Mouse (Mus musculus) stomach, postnatal 0 days (tissue): ENCODE measurements around the gene Rtn1. TPM values are rescaled to one million over a fixed set of nuclear protein-coding genes. Genes with fewer than 3 reads are reported as not detected.

Source experiments
- ATAC-seq: fragments of 200-750 bp; cut with Nextera tagmentation; 2 replicates; pipeline ENCODE4 v1.8.0; 2017; ENCODE audit not compliant: low FRiP score, low TSS enrichment
- DNase-seq: peaks from one replicate; pipeline ENCODE4 v3.0.0-alpha.2; 2016; ENCODE audit warnings: low spot score
- H3K27ac ChIP-seq: fragments of 300-500 bp; sonication (generic); replicated peaks from 2 replicates; pipeline ENCODE4 v1.5.1; 2014; ENCODE audit warnings: mild to moderate bottlenecking, control low read depth
- H3K27me3 ChIP-seq: fragments of 300-500 bp; sonication (generic); 2 replicates; pipeline ENCODE4 v1.6.1; 2014; ENCODE audit warnings: low read length; ENCODE audit not compliant: control insufficient read depth, insufficient read depth
- H3K36me3 ChIP-seq: fragments of 300-500 bp; sonication (generic); 2 replicates; pipeline ENCODE4 v1.6.1; 2014; ENCODE audit warnings: low read length, mixed read lengths; ENCODE audit not compliant: control insufficient read depth, insufficient read depth
- H3K4me1 ChIP-seq: fragments of 300-500 bp; sonication (generic); replicated peaks from 2 replicates; pipeline ENCODE4 v1.6.1; 2014; ENCODE audit warnings: antibody characterized with exemption; ENCODE audit not compliant: control insufficient read depth, insufficient read depth
- H3K4me2 ChIP-seq: fragments of 300-500 bp; sonication (generic); replicated peaks from 2 replicates; pipeline ENCODE4 v1.6.1; 2014; ENCODE audit warnings: low read depth, mild to moderate bottlenecking, control low read depth, moderate library complexity
- H3K4me3 ChIP-seq: fragments of 300-500 bp; sonication (generic); 2 replicates; pipeline ENCODE4 v1.5.1; 2014; ENCODE audit warnings: low read depth, low read length, control low read depth
- H3K9ac ChIP-seq: fragments of 300-500 bp; sonication (generic); 2 replicates; pipeline ENCODE4 v1.6.1; 2014; ENCODE audit warnings: mild to moderate bottlenecking, low read length, control low read depth, mixed read lengths
- H3K9me3 ChIP-seq: fragments of 300-500 bp; sonication (generic); 2 replicates; pipeline ENCODE4 v1.6.1; 2016; ENCODE audit warnings: low read length; ENCODE audit not compliant: control insufficient read depth
- CTCF ChIP-seq: IDR thresholded peaks from 2 replicates; pipeline ENCODE4 v1.5.1; 2016; ENCODE audit warnings: antibody characterized with exemption, low read depth, mild to moderate bottlenecking, moderate library complexity
- EP300 ChIP-seq: optimal IDR thresholded peaks from 2 replicates; pipeline ENCODE3; 2016; ENCODE audit warnings: antibody characterized with exemption
- WGBS: fragments of 180-500 bp; shearing (Covaris S2); extraction: QIAGEN DNeasy Blood & Tissue Kit; methylation state at CpG from one replicate; pipeline ENCODE4 v1.1.7; 2014; 5-methylcytosine and 5-hydroxymethylcytosine counted together
- polyA plus RNA-seq: library from polyadenylated mRNA; unstranded; fragments of >200 nt; fragmentation: Nextera tagmentation; extraction: Ambion mirVana; gene quantifications from 2 replicates; pipeline ENCODE4 v1.2.1, GENCODE M21; 2015

The Rtn1 gene
- polyA plus RNA-seq, 1 experiment from 2014 or later: 47.1 TPM

DNA sequence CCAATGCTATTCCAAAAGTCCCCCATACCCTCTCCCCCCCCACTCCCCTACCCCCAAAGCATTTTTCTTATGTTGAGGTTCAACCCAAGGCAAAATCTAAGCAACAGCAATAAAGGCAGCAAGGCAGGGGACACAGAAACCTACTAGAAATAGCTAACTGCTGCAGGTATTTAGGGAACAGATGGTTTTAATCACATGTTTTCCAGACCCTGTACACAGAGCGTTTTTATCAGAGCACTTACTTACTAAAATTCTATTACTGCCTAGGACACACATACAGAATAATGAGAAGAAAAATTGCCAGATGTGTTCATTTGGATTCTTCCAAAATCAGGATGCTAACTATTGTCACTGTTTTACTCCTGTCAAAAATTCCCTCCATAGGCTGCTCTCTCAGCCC, 61.7 kb downstream of the Rtn1 start:
- H3K27ac ChIP-seq: no peak overlapping the region
- H3K27me3 ChIP-seq: no peaks in the 10 kb centered on the region
- no peak for ATAC-seq
- H3K4me3 ChIP-seq: no peak overlapping the region
- no peaks in the 10 kb centered on the region for H3K4me1 ChIP-seq
- no peak for DNase-seq
- 56% methylated on average over 1 of the region's 1 CpGs for WGBS
- no peak overlapping the region for H3K4me2 ChIP-seq
- H3K36me3 ChIP-seq: no peaks in the 10 kb centered on the region
- H3K9me3 ChIP-seq: no peaks in the 10 kb centered on the region
- H3K9ac ChIP-seq: no peak overlapping the region
- TF ChIP-seq CTCF (no peak), EP300 (no peak)

GRCm38 (mm10) chr12:72343639-72344038, 65.2 kb downstream of the Rtn1 start:
- ATAC-seq: no peak
- no peaks in the 10 kb centered on the region for H3K4me1 ChIP-seq
- H3K9ac ChIP-seq: no peak overlapping the region
- H3K4me2 ChIP-seq: no peak overlapping the region
- no peak overlapping the region for H3K27ac ChIP-seq
- H3K4me3 ChIP-seq: no peak overlapping the region
- WGBS: 32% methylated on average over 2 of the region's 2 CpGs
- no peak for TF ChIP-seq EP300
- TF ChIP-seq CTCF: no peak
- H3K27me3 ChIP-seq: no peaks in the 10 kb centered on the region
- H3K9me3 ChIP-seq: no peaks in the 10 kb centered on the region
- no peak for DNase-seq
- H3K36me3 ChIP-seq: no peaks in the 10 kb centered on the region

DNA sequence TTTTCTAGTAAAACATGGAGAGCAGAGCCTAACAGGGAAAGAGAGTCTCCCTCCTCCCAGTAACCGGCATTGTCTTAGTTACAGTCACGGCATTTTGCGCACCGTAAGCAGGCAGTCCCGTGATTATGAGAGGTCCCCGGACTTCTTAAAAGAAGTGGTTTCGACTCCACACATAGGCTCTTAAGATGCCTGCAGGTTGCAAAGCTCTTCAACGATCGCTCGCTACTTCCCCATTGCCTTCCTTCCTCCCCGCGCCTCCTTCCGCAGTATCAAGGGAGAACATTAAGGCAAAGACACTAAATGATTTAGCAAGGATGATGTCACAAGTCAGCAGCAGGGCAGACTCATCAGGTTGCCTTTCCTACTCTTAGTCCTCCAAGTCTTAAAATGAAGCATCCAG, 72.8 kb downstream of the Rtn1 start:
- 88% methylated on average over 13 of the region's 13 CpGs for WGBS
- H3K4me1 ChIP-seq: no peaks in the 10 kb centered on the region
- no peaks in the 10 kb centered on the region for H3K27me3 ChIP-seq
- H3K27ac ChIP-seq: no peak overlapping the region
- no peaks in the 10 kb centered on the region for H3K9me3 ChIP-seq
- H3K9ac ChIP-seq: no peak overlapping the region
- no peaks in the 10 kb centered on the region for H3K36me3 ChIP-seq
- DNase-seq: no peak
- no peak for ATAC-seq
- TF ChIP-seq EP300: no peak
- no peak for TF ChIP-seq CTCF
- no peak overlapping the region for H3K4me2 ChIP-seq
- no peak overlapping the region for H3K4me3 ChIP-seq

GRCm38 (mm10) chr12:72332488-72333013, 76.3 kb downstream of the Rtn1 start:
- H3K27ac ChIP-seq: no peak overlapping the region
- no peaks in the 10 kb centered on the region for H3K4me1 ChIP-seq
- H3K27me3 ChIP-seq: no peaks in the 10 kb centered on the region
- TF ChIP-seq EP300: no peak
- no peak for TF ChIP-seq CTCF
- H3K9ac ChIP-seq: no peak overlapping the region
- H3K4me3 ChIP-seq: no peak overlapping the region
- no peak for ATAC-seq
- no peaks in the 10 kb centered on the region for H3K36me3 ChIP-seq
- WGBS: 71% methylated on average over 5 of the region's 5 CpGs
- no peak overlapping the region for H3K4me2 ChIP-seq
- DNase-seq: no peak
- H3K9me3 ChIP-seq: no peaks in the 10 kb centered on the region

DNA sequence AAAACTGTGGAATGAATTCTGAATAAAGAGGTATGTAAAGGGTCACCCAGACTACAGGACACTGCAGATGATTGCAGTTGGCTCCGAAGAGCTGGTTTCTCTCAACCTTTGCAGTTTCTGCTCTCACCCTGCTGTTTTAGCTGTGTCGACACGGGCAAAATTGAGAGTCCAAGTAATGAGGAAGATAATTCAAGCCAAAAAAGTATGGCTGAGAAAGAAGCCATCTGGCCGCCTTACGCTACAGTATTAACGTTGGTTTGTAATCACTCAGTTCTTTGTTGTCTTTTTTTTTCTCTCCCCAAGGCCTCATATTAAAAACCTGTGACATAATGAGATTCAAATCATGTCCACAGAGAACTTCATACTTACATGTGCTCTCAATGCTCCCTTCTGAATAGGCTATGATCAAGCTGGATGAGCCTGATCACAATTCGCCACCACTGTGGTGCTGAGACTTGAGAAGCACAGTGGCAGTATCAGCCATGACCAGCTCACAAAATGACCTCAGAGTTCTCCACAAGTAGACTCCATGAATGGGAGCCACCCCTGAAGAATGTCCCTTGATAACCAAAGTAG, 76.9 kb downstream of the Rtn1 start:
- no peak for ATAC-seq

DNA sequence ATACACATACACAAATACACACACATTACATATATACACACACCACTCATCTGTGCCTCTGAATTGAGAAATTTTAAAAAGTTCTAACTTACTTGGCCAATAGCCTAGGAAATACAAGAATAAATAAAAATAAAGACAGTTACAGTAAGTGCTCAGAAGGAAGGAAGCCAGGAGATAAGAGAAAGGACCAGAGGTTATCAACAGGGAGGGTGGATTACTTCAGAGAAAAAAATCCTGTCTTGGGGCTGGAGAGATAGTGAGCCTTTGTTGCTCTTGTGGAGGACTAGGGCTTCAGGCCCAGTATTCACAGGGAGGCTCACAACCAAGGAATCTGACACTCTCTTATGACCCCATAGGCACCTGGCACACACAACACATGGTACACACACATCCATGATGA, 82.8 kb downstream of the Rtn1 start:
- no peaks in the 10 kb centered on the region for H3K4me1 ChIP-seq
- H3K4me2 ChIP-seq: no peak overlapping the region
- no peak overlapping the region for H3K4me3 ChIP-seq
- no peaks in the 10 kb centered on the region for H3K36me3 ChIP-seq
- TF ChIP-seq CTCF (no peak), EP300 (no peak)
- no peak for DNase-seq
- H3K9ac ChIP-seq: no peak overlapping the region
- no peaks in the 10 kb centered on the region for H3K9me3 ChIP-seq
- ATAC-seq: no peak
- no peak overlapping the region for H3K27ac ChIP-seq
- no peaks in the 10 kb centered on the region for H3K27me3 ChIP-seq

More for the DNA sequence above, 76.9 kb downstream of the Rtn1 start:
- H3K9me3 ChIP-seq: no peaks in the 10 kb centered on the region
- H3K27ac ChIP-seq: no peak overlapping the region
- WGBS: 63% methylated on average over 7 of the region's 7 CpGs
- no peaks in the 10 kb centered on the region for H3K27me3 ChIP-seq
- H3K4me3 ChIP-seq: no peak overlapping the region
- TF ChIP-seq CTCF: no peak
- no peak for TF ChIP-seq EP300
- no peaks in the 10 kb centered on the region for H3K4me1 ChIP-seq
- H3K9ac ChIP-seq: no peak overlapping the region
- no peak for DNase-seq
- H3K36me3 ChIP-seq: no peaks in the 10 kb centered on the region
- no peak overlapping the region for H3K4me2 ChIP-seq
